Mouse (Mus musculus) neural tube, embryonic 15.5 days (tissue): Measurements from ENCODE around the gene Clp1. TPM values are rescaled to one million over a fixed set of nuclear protein-coding genes. Genes with fewer than 3 reads are reported as not detected.

ENCODE experiments used
- ATAC-seq: fragments of 200-750 bp; cut with Nextera tagmentation; 2 replicates; pipeline ENCODE4 v1.8.0; 2017; ENCODE audit warnings: mild to moderate bottlenecking, moderate TSS enrichment, moderate library complexity; ENCODE audit not compliant: low FRiP score
- H3K27ac ChIP-seq: fragments of 300-500 bp; sonication (generic); replicated peaks from 2 replicates; pipeline ENCODE4 v1.5.1; 2015; ENCODE audit warnings: mild to moderate bottlenecking, inconsistent platforms
- H3K27me3 ChIP-seq: fragments of 300-500 bp; sonication (generic); replicated peaks from 2 replicates; pipeline ENCODE4 v1.6.1; 2015; ENCODE audit warnings: inconsistent platforms
- H3K36me3 ChIP-seq: fragments of 300-500 bp; sonication (generic); 2 replicates; pipeline ENCODE4 v1.6.1; 2015; ENCODE audit warnings: inconsistent platforms
- H3K4me1 ChIP-seq: fragments of 300-500 bp; sonication (generic); 2 replicates; pipeline ENCODE4 v1.6.1; 2015; ENCODE audit warnings: inconsistent platforms
- H3K4me2 ChIP-seq: fragments of 300-500 bp; sonication (generic); 2 replicates; pipeline ENCODE4 v1.6.1; 2015; ENCODE audit warnings: inconsistent platforms, mild to moderate bottlenecking, moderate library complexity
- H3K4me3 ChIP-seq: fragments of 300-500 bp; sonication (generic); replicated peaks from 2 replicates; pipeline ENCODE4 v1.5.1; 2015; ENCODE audit warnings: mild to moderate bottlenecking, inconsistent platforms
- H3K9ac ChIP-seq: fragments of 300-500 bp; sonication (generic); replicated peaks from 2 replicates; pipeline ENCODE4 v1.6.1; 2015; ENCODE audit warnings: mild to moderate bottlenecking, inconsistent platforms
- H3K9me3 ChIP-seq: fragments of 300-500 bp; sonication (generic); replicated peaks from 2 replicates; pipeline ENCODE4 v1.6.1; 2016; ENCODE audit warnings: inconsistent platforms
- WGBS: fragments of 180-500 bp; shearing (Covaris S2); methylation state at CpG from one replicate; pipeline ENCODE4 v1.1.7; 2015; ENCODE audit warnings: mixed read lengths; 5-methylcytosine and 5-hydroxymethylcytosine counted together
- polyA plus RNA-seq: library from polyadenylated mRNA; unstranded; fragments of >200 nt; fragmentation: Nextera tagmentation; extraction: Ambion mirVana; gene quantifications from 2 replicates; pipeline ENCODE4 v1.2.1, GENCODE M21; 2015

The Clp1 gene
- polyA plus RNA-seq, 1 experiment from 2014 or later, result 19.7 TPM

GRCm38 (mm10) chr2:84723856-84724255 lies 3.3 kb downstream of the Clp1 start:
- Histone ChIP-seq H3K9ac (no peak overlapping the region), H3K9me3 (no peaks in the 10 kb centered on the region), H3K27me3 (no peaks in the 10 kb centered on the region), H3K4me1 (peaks cover 29% of the 10 kb centered on the region), H3K4me3 (no peak overlapping the region), H3K27ac (no peak overlapping the region), H3K36me3 (peaks cover 22% of the 10 kb centered on the region), H3K4me2 (no peak overlapping the region)
- 96% methylated on average over 14 of the region's 14 CpGs for WGBS
- ATAC-seq, result no peak

- H3K36me3 ChIP-seq, result peaks cover 22% of the 10 kb centered on the region
- H3K27me3 ChIP-seq, result no peaks in the 10 kb centered on the region
- ATAC-seq, result no peak
- no peak overlapping the region for H3K9ac ChIP-seq
- peaks cover 29% of the 10 kb centered on the region for H3K4me1 ChIP-seq
- no peak overlapping the region for H3K4me3 ChIP-seq
- H3K27ac ChIP-seq, result no peak overlapping the region
- H3K4me2 ChIP-seq, result no peak overlapping the region
- no peaks in the 10 kb centered on the region for H3K9me3 ChIP-seq
- WGBS, result 65% methylated on average over 3 of the region's 3 CpGs
Measured at GRCm38 (mm10) chr2:84721182-84721581, 6.0 kb downstream of the Clp1 start.

DNA sequence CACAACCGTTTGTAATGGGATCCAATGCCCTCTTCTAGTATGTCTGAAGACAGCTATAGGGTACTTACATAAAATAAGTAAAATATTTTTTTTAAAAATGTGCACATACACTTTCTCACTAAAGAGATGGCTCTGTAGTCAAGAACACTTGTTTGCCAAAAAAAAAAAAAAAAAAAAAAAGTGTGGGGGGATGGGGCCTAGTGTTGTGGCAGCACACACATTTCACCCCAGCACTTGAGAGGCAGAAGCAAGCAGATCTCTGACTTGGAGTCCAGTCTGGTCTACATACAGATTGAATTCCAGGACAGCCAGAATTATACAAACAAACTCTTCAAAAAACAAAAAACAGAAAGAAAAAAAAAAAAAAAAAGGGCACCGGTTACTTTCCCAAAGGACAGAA lies 6.4 kb downstream of the Clp1 start:
- WGBS, result 93% methylated on average over 2 of the region's 2 CpGs
- peaks cover 25% of the 10 kb centered on the region for H3K4me1 ChIP-seq
- no peak overlapping the region for H3K27ac ChIP-seq
- no peak overlapping the region for H3K9ac ChIP-seq
- peaks cover 21% of the 10 kb centered on the region for H3K36me3 ChIP-seq
- no peak overlapping the region for H3K4me2 ChIP-seq
- no peak overlapping the region for H3K4me3 ChIP-seq
- H3K27me3 ChIP-seq, result no peaks in the 10 kb centered on the region
- H3K9me3 ChIP-seq, result no peaks in the 10 kb centered on the region
- no peak for ATAC-seq

- WGBS, result 94% methylated on average over 4 of the region's 4 CpGs
- no peak overlapping the region for H3K9ac ChIP-seq
- no peaks in the 10 kb centered on the region for H3K9me3 ChIP-seq
- no peak overlapping the region for H3K4me3 ChIP-seq
- no peak overlapping the region for H3K4me2 ChIP-seq
- H3K36me3 ChIP-seq, result peaks cover 4% of the 10 kb centered on the region; the same call in 1 of the 2 replicates
- H3K27me3 ChIP-seq, result no peaks in the 10 kb centered on the region
- H3K4me1 ChIP-seq, result peaks cover 29% of the 10 kb centered on the region
- no peak for ATAC-seq
- no peak overlapping the region for H3K27ac ChIP-seq
Measured at GRCm38 (mm10) chr2:84717357-84717756, 9.8 kb downstream of the Clp1 start.

DNA sequence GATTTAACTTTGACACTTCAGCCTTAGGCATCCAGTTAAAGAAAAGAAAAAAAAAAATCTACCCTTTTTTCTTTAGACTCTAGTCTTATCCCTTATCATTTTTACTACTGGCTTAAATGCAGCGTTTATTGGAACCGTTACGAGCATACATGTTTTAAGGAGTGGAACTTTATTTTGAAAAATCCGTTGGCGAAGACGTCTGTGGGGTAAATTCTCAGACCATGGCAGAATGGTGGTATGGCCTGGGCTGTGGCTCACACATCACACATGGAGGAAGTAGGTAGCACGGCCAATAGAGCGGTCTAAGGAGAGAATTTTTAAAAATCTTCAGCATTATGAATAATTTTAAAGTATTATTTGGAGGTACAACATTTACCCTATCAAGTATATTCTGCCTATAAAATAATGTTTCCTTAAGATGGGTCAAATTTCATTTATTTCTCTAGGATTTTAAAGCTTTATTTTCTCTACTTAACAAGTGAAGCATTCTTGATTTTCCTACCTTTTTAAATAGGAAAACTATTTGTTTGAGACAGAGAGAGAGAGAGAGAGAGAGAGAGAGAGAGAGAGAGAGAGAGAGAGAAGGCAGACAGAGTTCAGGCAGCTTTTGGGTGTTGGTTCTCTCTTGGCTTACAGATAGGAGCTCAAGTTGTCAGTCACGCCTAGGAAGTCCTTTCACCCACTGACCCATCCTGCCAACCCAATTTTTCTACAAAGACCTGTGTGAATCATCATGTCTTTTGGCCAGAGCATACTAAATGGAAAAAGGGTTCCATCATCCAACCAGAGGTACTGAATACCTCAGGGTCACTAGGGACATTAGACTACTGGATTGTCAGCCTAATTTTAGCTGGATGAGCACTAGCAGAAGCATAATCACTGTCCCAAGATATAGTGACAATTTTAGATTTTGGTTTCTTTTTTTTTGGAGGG lies 10.5 kb downstream of the Clp1 start:
- no peak for ATAC-seq
- no peaks in the 10 kb centered on the region for H3K27me3 ChIP-seq
- peaks cover 33% of the 10 kb centered on the region for H3K4me1 ChIP-seq
- 38% methylated on average over 9 of the region's 9 CpGs for WGBS
- H3K9ac ChIP-seq, result peak overlapping the region; percentile 64
- peak overlapping the region; percentile 95 for H3K4me3 ChIP-seq
- peaks cover 3% of the 10 kb centered on the region; the same call in 1 of the 2 replicates for H3K36me3 ChIP-seq
- peak overlapping the region; percentile 82 for H3K4me2 ChIP-seq
- H3K9me3 ChIP-seq, result no peaks in the 10 kb centered on the region
- peak overlapping the region; percentile 97 for H3K27ac ChIP-seq

DNA sequence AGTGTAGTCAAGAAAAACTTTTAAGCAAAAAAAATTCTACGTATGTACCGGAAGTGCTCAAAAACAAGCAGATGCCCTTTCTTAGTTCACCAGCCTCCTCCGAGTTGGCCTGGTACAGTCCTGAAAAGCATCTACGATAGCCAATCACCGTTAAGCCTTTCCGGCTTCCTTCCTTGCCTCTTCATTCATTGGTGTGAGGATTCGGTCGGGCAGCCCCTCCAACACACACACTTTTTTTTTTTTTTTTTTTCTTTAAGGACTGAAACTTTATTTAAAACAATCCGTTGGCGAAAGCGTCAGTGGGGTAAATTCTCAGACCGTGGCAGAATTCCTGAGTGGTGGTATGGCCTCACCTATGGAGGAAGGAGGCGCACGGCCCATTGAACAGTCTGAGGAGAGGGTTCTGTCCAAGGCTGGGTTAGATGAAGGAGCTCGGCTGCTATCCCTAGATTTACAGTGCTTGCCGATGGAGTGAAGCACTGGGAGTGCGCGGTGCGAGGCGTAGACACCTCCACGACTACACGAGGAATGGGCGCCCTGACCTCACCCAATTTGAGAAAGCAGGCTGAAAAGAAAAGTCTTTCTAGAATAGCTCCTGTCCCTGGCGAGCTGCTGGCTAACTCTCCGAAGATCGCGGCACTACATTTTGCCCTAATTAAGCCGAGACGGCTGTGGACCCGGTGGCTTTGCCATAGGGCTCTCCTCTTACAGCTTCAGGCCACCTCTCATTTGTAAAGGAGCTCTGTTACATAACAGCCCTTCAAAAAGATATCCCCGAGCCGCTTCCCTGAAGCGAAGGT lies 11.4 kb downstream of the Clp1 start:
- Histone ChIP-seq H3K4me2 (peak overlapping the region; percentile 82), H3K9me3 (no peaks in the 10 kb centered on the region), H3K4me1 (peaks cover 27% of the 10 kb centered on the region), H3K36me3 (no peaks in the 10 kb centered on the region), H3K9ac (peak overlapping the region; percentile 64), H3K4me3 (peak overlapping the region; percentile 95), H3K27ac (peak overlapping the region; percentile 97), H3K27me3 (no peaks in the 10 kb centered on the region)
- ATAC-seq, result peak; percentile 97
- WGBS, result under 1% methylated on average over 33 of the region's 33 CpGs

GRCm38 (mm10) chr2:84714811-84715561 lies 12.2 kb downstream of the Clp1 start, which contains the start of gene Zdhhc5:
Zdhhc5 (minus strand) TSS chr2:84715180.
- H3K4me3 ChIP-seq, result peak within 1 kb of the TSS; percentile 95
- peaks cover 27% of the 10 kb centered on the region for H3K4me1 ChIP-seq
- peak within 1 kb of the TSS; percentile 82 for H3K4me2 ChIP-seq
- peaks cover 7% of the 10 kb centered on the region for H3K36me3 ChIP-seq
- 3% methylated on average over 88 of the region's 107 CpGs for WGBS
- no peaks in the 10 kb centered on the region for H3K9me3 ChIP-seq
- H3K27ac ChIP-seq, result peak within 1 kb of the TSS; percentile 97
- H3K9ac ChIP-seq, result peak within 1 kb of the TSS; percentile 82
- peak; percentile 97 for ATAC-seq
- no peaks in the 10 kb centered on the region for H3K27me3 ChIP-seq

DNA sequence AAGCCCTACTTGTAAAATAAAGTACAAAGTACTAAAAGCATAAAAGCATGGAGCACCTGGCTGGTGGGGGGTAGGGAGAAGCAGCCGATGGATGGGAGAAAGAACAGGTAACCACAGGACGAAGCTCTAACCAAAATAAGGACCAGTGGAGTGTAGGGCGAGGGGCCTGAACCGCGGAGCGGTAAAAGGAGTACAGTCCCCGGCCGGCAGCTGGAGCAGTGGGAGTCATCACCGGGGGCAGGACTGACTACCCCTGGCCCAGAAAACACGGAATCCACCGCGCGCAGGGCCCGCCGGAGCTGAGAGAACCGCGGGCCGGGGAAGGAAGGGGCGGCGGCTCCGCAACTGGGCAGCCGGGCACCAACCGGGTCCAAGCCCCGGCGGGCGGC lies 12.7 kb downstream of the Clp1 start:
- Histone ChIP-seq H3K4me1 (peaks cover 31% of the 10 kb centered on the region), H3K27me3 (no peaks in the 10 kb centered on the region), H3K4me2 (peak overlapping the region; percentile 82), H3K27ac (peak overlapping the region; percentile 97), H3K36me3 (peaks cover 11% of the 10 kb centered on the region), H3K4me3 (peak overlapping the region; percentile 95), H3K9me3 (no peaks in the 10 kb centered on the region), H3K9ac (peak overlapping the region; percentile 82)
- WGBS, result 0% methylated on average over 18 of the region's 26 CpGs
- peak; percentile 4 for ATAC-seq

DNA sequence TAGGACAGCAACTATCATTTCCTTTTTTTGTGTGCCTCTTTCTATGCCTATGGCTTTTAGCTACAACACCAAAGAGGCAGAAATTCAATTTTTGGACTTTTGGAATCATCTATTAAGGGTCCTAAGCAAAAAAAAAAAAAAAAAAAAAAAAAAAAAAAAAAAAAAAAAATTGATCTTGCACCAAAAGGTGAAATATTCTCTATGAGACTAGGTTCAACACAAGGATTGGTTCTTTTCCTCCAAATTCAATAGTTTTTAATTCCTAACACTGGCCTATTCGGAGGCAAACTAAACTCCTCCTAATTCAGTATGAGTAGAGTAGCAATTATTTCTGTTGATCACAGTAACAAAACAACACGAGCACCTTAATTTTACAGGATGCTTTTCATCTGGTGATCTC lies 15.3 kb downstream of the Clp1 start:
- Histone ChIP-seq H3K9me3 (no peaks in the 10 kb centered on the region), H3K9ac (no peak overlapping the region), H3K4me2 (no peak overlapping the region), H3K27me3 (no peaks in the 10 kb centered on the region), H3K4me3 (no peak overlapping the region), H3K4me1 (peaks cover 53% of the 10 kb centered on the region), H3K27ac (no peak overlapping the region), H3K36me3 (peaks cover 15% of the 10 kb centered on the region)
- WGBS, result 91% methylated on average over 2 of the region's 2 CpGs
- no peak for ATAC-seq

GRCm38 (mm10) chr2:84707523-84707922 lies 19.6 kb downstream of the Clp1 start:
- Histone ChIP-seq H3K27me3 (no peaks in the 10 kb centered on the region), H3K4me2 (no peak overlapping the region), H3K9me3 (no peaks in the 10 kb centered on the region), H3K4me3 (no peak overlapping the region), H3K27ac (no peak overlapping the region), H3K9ac (no peak overlapping the region), H3K36me3 (peaks cover 24% of the 10 kb centered on the region), H3K4me1 (peaks cover 38% of the 10 kb centered on the region)
- WGBS, result 30% methylated on average over 1 of the region's 1 CpGs
- no peak for ATAC-seq

DNA sequence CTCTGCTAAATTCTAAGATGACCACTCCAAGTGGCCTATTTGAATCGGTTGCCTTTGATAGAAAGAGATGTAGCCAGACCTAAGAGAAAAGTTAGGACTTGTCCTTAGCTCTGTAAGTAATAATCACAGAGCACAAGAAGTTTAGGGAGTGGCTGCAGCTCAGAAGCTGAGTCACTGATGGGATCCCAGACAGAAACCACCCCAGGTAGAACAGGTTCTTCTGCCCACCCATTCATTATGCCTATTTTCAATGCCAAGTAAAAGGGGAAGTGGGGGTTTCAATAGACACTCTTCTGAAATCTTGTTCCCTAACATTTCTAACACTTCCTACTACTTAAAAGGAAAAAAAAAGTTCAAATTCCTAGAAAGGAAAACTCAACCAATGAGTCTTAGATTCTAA lies 21.9 kb downstream of the Clp1 start:
- ATAC-seq, result no peak
- no peak overlapping the region for H3K4me2 ChIP-seq
- peaks cover 23% of the 10 kb centered on the region for H3K36me3 ChIP-seq
- no peaks in the 10 kb centered on the region for H3K9me3 ChIP-seq
- H3K9ac ChIP-seq, result no peak overlapping the region
- WGBS, result 91% methylated on average over 1 of the region's 1 CpGs
- no peak overlapping the region for H3K27ac ChIP-seq
- H3K27me3 ChIP-seq, result no peaks in the 10 kb centered on the region
- peaks cover 32% of the 10 kb centered on the region for H3K4me1 ChIP-seq
- H3K4me3 ChIP-seq, result no peak overlapping the region
